Mouse (Mus musculus) gastrocnemius, postnatal 14 days (tissue): ENCODE measurements around the gene Ank2. TPM values are rescaled to one million over a fixed set of nuclear protein-coding genes. Genes with fewer than 3 reads are reported as not detected.
A peak's percentile ranks its signal among the peaks of the same experiment; 100 is the strongest.

ENCODE experiments used
- DNase-seq: peaks from one replicate; pipeline ENCODE4 v3.0.0; 2021; ENCODE audit warnings: mixed read lengths
- intact Hi-C: fragments of 180-260 bp; cut with DNase I; formaldehyde crosslinking; loops from one replicate; pipeline ENCODE4 v1.15.1; 2025; ENCODE audit warnings: low total_unique reads
- total RNA-seq, 2 experiments: library from RNA; stranded (reverse); gene quantifications; 2 replicates each; pipeline ENCODE4 v1.2.3; 2021

Gene Ank2
- total RNA-seq, 2 experiments from 2014 or later = 98.1 to 119 TPM

DNA sequence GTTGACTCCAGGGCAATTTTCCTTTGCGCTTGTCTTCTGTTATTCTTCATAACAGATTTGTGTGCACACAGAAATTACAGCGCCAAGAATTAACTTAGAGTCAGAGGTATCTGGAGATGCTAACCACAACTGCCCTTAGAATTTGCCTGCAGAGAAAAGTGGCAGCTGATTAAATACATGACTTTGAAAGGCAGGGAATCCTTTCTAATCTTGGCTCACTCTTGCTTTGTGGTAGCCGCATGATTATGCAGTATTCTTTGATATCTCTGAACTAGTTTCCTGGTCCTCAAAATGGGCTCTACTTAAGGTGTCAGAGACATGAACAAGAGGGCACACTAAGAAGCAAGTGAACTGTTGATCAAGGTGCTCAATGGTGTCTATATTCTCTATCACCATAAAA, 518.0 kb downstream of the Ank2 start:
- intact Hi-C loops = no loop called here
- no peak for DNase-seq

DNA sequence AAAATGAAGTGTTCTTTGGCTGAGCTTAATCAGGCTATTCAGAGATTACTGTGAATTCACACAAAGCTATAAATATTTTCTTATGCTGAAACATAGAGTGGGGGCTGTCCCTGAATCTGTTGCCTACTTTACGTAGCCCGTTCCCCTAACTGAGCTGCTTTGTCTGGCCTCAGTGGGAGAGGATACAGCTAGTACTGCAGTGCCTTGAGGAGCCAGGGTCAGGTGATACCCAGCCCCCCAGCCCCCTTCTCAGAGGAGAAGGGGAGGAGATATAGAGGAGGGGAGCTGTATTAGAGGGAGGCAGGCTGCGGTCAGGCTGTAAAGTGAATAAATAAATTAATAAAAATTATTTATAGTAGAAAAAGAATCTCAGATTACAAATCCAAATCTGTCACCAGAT, 519.5 kb downstream of the Ank2 start:
- intact Hi-C loops = loop anchor here (5.0 kb wide), 1 partner anchor 38 kb away; no protein-coding TSS in a partner anchor
- no peak for DNase-seq

DNA sequence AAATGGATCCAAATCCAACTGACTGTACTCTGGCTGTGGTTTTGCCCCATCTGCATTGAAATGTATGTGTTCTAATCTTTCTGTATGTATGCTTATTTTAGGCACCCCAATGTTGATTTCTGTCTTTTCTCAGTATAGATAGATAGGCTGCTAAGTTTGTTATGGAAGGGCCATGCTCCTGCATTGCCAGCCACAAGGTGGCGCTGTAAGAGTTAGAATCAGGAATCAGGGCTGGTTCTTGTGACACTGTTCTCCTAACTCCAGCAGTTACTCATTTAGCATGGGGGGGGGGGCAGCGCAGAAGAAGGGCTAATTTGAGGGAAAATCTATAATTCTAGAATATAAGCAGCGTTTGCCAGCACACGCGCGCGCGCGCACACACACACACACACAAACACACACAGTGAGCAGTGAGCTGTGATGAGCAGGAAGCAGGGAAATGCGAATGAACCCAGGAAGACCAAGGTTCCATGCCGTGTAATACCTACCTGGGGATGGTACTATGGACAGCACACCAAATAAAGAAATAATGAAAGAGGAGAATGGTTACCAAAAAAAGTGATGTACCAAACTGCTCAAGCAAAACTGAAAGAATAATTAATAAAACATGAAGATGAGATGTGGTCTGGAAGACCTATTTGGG, 520.3 kb downstream of the Ank2 start:
- DNase-seq = peak; percentile 74
- intact Hi-C loops = loop anchor here (5.0 kb wide), 1 partner anchor 38 kb away; no protein-coding TSS in a partner anchor

DNA sequence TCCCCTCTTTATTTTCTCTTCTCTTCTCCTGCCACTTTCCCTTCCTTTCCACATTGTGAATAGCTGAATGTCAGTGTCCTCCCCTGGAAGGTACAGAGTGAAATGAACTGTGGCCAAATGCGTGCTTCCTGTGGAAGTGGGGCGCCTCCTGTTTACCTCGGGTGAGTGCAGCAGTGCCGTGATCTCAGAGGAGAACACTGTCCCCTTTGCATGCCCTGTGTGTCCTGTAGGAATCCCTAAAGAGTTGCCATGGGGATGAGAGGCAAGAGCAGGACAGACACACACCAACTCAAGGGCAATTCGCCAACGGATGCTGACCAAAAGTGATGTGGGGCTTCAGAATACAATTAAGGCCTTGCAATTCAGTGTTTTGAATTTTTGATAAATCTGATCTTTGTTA, 521.8 kb downstream of the Ank2 start:
- DNase-seq = no peak
- intact Hi-C loops = loop anchor here (5.0 kb wide), 1 partner anchor 40 kb away; no protein-coding TSS in a partner anchor

DNA sequence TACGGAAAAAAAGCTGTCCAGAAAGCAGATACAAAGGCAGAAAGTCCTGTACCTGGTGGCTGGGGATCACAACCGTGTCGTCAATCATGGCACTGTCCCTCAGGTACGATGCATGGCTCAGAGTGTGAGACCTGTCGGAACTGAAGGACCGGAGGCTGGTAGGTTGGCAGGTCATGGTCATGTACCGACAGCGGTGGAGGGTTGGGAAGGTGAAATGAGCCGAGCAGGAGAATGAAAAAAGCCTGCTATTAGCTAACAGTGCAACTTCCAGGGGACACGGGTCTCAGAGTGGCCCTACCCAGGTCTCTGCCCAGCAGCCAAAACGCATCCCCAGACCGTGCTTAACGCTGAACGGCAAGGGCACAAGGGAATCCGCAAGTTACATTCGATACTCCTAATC, 522.4 kb downstream of the Ank2 start:
- intact Hi-C loops = loop anchor here (5.0 kb wide), 1 partner anchor 41 kb away; no protein-coding TSS in a partner anchor
- no peak for DNase-seq

DNA sequence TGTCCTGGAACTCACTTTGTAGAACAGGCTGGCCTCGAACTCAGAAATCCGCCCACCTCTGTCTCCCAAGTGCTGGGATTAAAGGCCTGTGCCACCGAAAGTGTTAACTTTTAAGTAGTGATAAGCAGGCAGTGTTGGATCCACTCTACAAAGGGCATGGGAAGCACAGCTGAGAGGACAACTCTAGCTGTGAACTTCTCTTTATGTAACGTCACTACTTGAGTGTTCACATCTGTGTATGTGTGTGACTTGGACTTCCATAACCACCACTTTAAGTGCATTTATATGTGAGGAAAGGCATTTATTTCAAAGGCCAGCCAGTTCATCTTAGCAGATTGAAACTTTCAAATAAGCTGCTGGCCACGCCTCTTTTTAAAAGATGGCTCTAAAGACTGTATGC, 523.7 kb downstream of the Ank2 start:
- intact Hi-C loops = loop anchor here (5.0 kb wide), 1 partner anchor 42 kb away; no protein-coding TSS in a partner anchor
- DNase-seq = no peak

DNA sequence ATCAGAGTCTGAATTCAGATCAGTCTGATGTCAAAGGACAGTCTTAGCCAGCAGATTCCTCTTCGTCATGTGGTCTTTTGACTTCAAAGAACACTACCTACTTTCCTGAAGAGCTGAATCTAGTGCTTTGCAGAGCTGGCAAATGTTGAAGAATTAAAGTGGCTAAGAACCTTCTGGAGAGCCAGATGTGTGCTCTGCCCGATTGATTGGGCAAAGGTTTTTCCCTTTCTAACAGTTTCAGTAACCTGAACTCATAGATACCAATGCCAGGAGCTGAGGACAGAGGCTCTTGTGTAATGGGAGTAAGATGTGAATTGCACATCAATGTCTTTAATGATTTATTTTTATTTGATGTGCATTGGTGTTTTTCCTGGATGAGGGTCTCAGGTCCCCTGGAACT, 525.6 kb downstream of the Ank2 start:
- intact Hi-C loops = no loop called here

DNA sequence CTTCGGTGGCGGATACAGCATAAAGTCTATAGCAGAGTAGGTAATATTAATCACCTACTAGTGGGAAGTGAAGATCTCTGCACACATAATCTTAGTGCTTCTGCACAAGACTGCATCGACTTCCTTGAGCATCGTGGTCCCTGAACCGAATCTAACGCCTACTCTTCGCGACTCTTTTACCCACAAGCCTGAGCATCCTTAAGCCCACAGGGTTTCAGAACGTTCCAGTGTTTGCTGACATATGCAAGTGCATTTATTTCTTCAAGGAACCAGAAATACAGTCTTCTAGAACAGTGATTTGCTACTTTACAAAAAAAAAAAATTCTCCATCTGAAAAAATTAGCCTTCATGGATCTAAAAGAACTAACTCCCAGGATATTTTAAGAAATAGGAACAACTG, 527.6 kb downstream of the Ank2 start:
- intact Hi-C loops = no loop called here

More for the DNA sequence above, 525.6 kb downstream of the Ank2 start:
- no peak for DNase-seq

DNA sequence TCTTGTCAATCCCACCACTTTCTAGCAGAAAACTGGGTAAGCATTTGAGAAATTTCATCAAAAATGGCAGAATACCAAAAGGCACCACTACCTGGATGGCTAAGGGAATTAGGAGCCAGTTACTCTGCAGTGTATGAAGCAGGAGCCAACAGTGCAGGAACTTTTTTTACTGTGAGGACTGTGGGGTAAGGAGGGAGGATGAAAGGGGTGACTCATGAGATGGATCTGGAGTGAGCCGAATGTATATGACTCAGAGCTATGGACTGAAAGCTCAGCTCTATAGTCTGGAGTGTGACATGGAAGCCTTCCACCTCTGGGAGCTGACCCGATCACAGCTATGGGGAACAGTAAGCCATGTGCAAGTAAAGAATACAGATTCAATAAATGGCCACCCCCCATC, 530.4 kb downstream of the Ank2 start:
- no peak for DNase-seq
- intact Hi-C loops = no loop called here

More for the DNA sequence above, 527.6 kb downstream of the Ank2 start:
- no peak for DNase-seq

DNA sequence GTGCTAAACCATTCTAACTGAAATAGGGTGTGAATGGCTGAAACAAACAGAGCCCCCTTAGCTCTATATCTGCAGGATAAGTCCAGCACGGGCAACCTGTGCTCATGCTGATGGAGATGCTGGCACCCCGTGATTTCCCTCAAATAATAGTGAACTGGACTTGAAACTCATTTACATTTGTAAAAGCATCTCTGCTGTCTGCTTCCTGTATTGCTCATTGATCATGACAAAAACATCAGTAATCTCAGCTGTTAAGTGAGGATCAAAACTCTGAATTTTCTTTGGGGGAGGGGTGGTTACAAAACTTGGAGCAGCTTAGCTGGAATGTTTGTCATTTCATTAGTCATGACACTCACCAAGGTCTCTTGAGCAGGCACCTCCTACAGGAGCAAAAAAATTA, 533.4 kb downstream of the Ank2 start:
- no peak for DNase-seq
- intact Hi-C loops = no loop called here

DNA sequence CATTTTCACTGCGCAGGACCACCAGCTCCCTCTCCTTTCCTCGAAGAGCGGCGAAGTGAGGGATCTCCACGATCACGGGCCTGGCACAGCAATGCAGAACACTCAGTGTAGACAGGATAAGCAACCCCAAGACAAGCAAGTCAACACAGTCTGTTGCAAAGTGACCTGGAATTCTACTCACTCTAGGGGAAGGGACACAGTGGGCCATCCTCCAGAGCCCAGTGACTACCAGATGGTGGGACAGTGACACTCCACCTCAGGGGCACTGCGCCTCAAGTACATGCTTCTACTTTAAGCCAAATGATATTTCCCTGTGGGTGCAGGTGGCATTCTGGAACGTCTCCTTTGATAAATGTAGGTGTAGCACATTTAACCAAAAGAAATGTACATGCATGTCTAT, 536.8 kb downstream of the Ank2 start:
- intact Hi-C loops = no loop called here
- DNase-seq = no peak

DNA sequence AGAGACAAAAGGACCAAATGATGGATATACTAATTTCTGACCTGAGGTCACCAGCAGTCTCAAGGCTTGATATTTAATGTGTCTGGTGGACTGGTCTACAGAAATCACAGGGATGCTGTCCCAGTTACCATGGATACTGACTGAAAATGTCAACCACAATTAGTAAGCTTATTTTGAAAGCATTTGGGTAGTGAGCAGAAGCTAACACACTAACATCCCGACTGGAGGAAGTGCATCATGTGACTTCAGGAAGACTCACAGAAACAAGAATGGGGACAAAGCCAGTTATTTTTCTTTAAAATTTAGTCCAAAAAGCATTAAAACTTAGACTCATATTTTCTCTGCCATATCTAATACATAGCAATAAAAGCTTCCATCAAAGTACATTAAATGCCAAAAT, 546.5 kb downstream of the Ank2 start:
- DNase-seq = no peak
- intact Hi-C loops = no loop called here

DNA sequence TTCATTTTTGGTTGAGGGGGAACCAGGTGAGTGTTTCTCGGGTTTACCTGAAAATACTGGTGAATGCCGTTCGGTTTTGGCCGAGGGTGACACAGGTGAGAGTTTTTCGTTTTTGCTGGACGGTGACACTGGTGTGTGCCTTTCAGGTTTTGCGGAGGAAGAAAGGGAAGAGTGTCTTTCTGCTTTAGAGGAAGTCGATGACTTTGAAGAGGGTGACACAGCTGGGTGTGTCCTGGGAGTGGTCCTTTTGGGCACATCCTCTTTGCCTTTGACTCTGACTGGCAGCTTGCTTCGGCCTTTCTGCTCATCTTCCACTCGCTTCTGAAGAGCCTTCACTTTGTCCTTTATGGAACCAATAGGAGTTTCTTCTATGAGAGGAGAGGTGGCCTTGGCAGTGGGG, 552.6 kb downstream of the Ank2 start:
- no peak for DNase-seq
- intact Hi-C loops = no loop called here

DNA sequence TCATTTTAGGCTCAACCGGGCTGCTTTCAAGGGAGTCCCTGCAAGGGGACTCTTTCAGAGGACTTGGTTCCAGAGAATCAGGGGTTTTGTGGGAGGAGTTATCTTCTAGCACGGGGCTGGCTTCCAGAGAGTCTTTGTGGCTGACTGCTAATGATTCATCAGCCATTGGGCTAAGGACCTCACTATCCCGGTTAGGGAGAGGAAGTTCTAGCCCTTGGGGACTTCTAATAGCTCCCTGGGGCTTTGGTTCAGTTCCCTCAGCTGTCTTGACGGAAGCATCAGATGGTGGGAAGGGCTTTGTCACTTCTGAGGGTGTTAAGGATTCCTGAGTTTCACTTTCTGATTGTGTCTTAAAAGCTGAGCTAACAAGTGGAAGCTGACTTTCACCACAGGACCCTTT, 554.3 kb downstream of the Ank2 start:
- intact Hi-C loops = no loop called here
- no peak for DNase-seq

DNA sequence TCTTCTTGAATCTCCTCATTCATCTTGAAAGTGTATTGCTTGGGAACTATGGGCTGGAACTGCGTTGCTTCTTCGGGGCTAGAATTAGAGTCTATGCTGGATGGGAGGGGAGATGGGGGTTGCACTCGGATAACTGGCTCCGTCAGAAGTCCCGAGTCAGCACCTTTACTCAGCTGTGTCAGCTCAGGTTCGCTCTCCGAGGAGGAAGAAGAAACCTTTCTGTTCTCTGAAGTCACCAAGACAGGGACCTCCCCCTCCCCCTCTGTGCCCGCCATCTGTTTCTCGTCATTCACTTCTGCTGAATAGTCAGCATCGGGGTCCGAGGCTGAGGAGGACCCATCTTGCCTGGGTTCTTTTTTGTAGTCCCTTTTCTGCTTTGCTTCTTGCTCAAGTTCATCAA, 555.1 kb downstream of the Ank2 start:
- DNase-seq = no peak
- intact Hi-C loops = no loop called here

DNA sequence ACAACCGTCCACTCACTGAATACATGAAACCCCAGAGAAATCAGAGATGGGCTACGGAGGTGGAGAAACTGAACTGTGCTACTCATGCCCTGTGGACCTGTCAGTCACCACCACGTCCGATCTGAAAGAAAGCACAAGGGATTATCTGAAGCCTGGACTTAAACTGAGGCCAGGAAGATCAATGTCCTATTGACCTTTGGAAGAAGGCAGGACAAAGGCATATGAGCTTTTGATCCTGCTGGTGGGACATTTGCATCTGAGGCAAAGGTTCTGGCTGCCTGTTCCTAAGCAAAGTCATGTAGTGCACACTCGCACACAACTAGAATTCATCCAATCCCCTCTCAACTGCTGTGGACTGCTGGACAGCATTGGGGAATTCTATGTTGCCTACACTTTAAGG, 558.7 kb downstream of the Ank2 start:
- intact Hi-C loops = no loop called here
- no peak for DNase-seq

DNA sequence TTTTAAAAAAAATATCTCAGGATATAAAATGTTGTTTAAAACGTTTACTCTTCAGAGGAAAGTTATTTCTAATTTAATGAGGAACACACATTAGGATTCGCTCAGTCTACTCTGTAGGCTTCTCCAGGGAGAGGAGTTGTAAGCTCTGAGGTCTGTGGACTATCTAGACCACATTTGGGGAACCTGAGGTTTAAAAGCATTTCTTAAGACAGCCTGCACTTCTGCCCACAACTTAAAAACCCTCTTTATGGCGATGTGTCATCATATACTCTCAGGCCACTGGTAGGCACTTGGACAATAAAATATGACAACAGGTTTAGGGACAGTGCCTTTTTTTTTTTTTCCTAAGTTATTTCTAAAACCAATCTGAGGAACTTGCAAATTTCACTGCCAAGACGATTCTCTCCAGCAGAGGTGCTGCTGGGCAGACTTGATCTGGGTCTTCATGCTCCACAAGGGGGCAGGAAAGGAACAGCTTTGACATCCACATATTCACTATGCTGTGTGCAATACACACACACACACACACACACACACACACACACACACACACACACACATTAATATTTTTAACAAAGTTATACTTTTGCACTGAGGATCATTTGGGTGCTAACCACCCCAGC, 567.2 kb downstream of the Ank2 start:
- no peak for DNase-seq
- intact Hi-C loops = no loop called here

DNA sequence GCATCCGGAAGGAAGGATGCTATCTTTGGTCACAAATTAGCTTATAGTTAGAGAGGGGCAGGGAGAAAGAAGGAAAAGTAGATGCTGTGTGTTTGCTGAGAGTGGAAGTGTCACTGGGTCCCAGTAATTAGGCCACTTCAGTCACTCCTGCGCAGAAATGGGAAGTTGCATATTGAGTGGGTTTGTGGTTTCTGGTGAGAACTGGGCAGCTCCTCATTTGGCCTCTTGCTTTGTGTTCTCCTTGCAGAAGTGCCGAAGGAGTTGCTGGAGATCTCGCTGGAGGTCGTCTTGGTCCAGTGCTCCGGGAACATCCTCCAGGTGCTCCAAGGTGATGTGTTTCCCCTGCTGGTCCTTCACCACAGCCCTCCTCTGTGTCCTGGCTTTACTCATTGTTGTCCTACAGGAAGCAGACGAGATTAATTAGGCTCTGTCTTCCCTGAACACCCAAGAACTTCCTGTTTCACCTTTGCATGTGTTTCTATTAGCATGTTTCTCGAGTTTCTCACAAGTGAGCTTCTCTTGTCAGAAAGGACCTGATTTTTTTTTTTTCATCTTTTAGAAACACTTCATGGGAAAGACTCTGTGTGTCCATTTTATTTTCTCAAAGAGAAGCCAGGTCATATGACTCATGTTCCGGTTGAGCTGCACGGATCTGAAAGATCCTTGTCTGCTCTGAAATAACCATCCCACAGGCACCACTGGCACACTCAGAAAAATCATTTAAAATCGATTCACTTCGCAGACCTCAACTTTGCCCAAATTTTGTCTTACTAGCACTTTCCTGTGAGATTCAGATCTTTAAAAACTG, 575.4 kb downstream of the Ank2 start:
- intact Hi-C loops = no loop called here
- DNase-seq = no peak

DNA sequence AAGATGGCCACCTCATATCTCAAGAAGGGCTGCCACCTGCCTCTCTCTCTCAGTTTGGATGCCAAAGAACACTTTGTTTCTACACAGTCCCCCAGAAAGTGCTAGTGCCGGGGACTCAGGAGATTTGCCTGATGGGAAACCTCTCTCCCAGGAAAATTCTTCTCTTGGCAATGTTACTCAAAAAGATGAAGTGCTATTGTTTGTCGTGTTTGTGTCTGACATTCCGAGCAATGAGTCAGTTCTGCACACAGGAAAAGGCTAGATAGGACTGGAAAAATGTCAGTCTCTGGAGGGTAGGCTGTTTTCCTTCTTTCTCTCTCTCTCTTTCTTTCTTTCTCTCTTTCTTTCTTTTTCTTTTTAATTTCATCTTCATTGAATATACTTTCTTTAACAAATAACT, 577.2 kb downstream of the Ank2 start:
- DNase-seq = no peak
- intact Hi-C loops = no loop called here

DNA sequence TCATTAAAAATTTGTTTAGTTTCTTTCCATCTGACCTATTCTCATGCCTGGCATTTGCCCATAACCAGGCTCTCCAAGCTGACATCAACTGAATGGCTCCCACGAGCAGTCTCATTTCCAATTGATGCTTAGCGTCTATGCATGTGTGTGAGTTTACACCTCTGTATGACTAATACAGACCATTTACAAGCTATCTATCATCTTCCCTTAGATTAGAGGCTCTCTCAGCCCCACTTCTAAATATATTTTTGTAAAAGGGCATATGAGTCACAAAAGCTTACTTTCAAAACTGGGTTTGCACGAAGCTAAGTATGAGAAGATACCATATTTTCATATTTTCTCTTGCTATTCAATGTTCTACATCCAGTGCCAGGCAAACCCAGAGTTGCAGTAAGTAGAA, 578.9 kb downstream of the Ank2 start:
- intact Hi-C loops = no loop called here
- DNase-seq = no peak
